Mouse (Mus musculus): ENCODE measurements around the gene Lacc1. TPM values are rescaled to one million over a fixed set of nuclear protein-coding genes. Genes with fewer than 3 reads are reported as not detected.

The Lacc1 gene
- 11.2 TPM for polyA plus RNA-seq (2014; fragmentation: Illumina TruSeq; extraction: RNeasy Lipid Tissue Mini Kit (QIAGEN cat#74804); ENCODE audit: low read depth, low replicate concordance)

GRCm38 (mm10) chr14:77036226-77037046 lies at the start of gene Lacc1, which contains the start of gene Ccdc122:
Gene Lacc1, minus strand, starts transcription at chr14:77036904.
Gene Ccdc122, plus strand, starts transcription at chr14:77036772.

Other genes with a start within 250 kb of the Lacc1 start
- gene Ccdc122, start 132 bp downstream of the Lacc1 start, polyA plus RNA-seq (2014; fragmentation: Illumina TruSeq; extraction: RNeasy Lipid Tissue Mini Kit (QIAGEN cat#74804); ENCODE audit: low read depth, low replicate concordance), result 5.1 TPM
- gene Enox1, start 119.9 kb upstream of the Lacc1 start, polyA plus RNA-seq (2014; fragmentation: Illumina TruSeq; extraction: RNeasy Lipid Tissue Mini Kit (QIAGEN cat#74804); ENCODE audit: low read depth, low replicate concordance), result 2.0 TPM

All from adipose tissue, adult 10 weeks (tissue).